Mouse (Mus musculus) embryonic fibroblast, embryonic 13.5 days (primary cell): ENCODE measurements at regions not wholly inside any gene's neighbourhood (a gene's known extent, or its start where the extent isn't known, plus 50 kb on each side); places are given as distances from the start of the nearest gene placed in this dataset.
A peak's percentile ranks its signal among the peaks of the same experiment; 100 is the strongest.

Source experiments
- H3K27ac ChIP-seq: 2 replicates; pipeline ENCODE4 v1.5.1; 2012; ENCODE audit warnings: low read length, control low read depth, inconsistent platforms; ENCODE audit not compliant: insufficient read depth
- H3K4me1 ChIP-seq: 2 replicates; pipeline ENCODE4 v1.6.1; 2011; ENCODE audit warnings: low read length; ENCODE audit not compliant: control insufficient read depth, insufficient read depth
- H3K4me3 ChIP-seq: 2 replicates; pipeline ENCODE4 v1.5.1; 2011; ENCODE audit warnings: mild to moderate bottlenecking, control low read depth, low read length; ENCODE audit not compliant: insufficient read depth
- CTCF ChIP-seq: IDR thresholded peaks from 2 replicates; pipeline ENCODE4 v1.5.1; 2011; ENCODE audit warnings: mild to moderate bottlenecking, control low read depth, low read length, moderate library complexity, borderline replicate concordance; ENCODE audit not compliant: insufficient read depth
- POLR2A ChIP-seq: IDR thresholded peaks from 2 replicates; pipeline ENCODE4 v1.6.1; 2011; ENCODE audit warnings: low read depth, mild to moderate bottlenecking, control low read depth, low read length, moderate library complexity

GRCm38 (mm10) chr4:54282934-54283333 is 457.1 kb downstream of the Tmem38b start:
- Histone ChIP-seq H3K4me3 (no peak overlapping the region), H3K27ac (no peak overlapping the region), H3K4me1 (no peaks in the 10 kb centered on the region)
- no peak for TF ChIP-seq CTCF
- TF ChIP-seq POLR2A, result no peak

- no peak overlapping the region for H3K4me3 ChIP-seq
Observed at GRCm38 (mm10) chr4:54313804-54314203, 488.0 kb downstream of the Tmem38b start.

GRCm38 (mm10) chr4:54324851-54325250 is 499.0 kb downstream of the Tmem38b start:
- Histone ChIP-seq H3K4me1 (0 out of 2 replicates have a peak, but pooled peaks cover 6% of the 10 kb centered on the region), H3K27ac (peak overlapping the region; percentile 86), H3K4me3 (no peak overlapping the region)
- TF ChIP-seq POLR2A (no peak; the same call in 1 of the 2 replicates), CTCF (no peak)

More at GRCm38 (mm10) chr4:54313804-54314203, 488.0 kb downstream of the Tmem38b start:
- H3K27ac ChIP-seq, result no peak overlapping the region
- TF ChIP-seq POLR2A (no peak), CTCF (no peak)
- H3K4me1 ChIP-seq, result no peaks in the 10 kb centered on the region

GRCm38 (mm10) chr4:54328273-54328672 is 502.4 kb downstream of the Tmem38b start:
- TF ChIP-seq POLR2A (no peak), CTCF (no peak)
- H3K4me3 ChIP-seq, result no peak overlapping the region
- peaks cover 6% of the 10 kb centered on the region; the same call in 1 of the 2 replicates for H3K4me1 ChIP-seq

GRCm38 (mm10) chr4:54328711-54329427 is 503.0 kb downstream of the Tmem38b start:
- H3K4me3 ChIP-seq, result no peak overlapping the region
- TF ChIP-seq CTCF, result no peak
- no peak for TF ChIP-seq POLR2A
- no peak overlapping the region for H3K27ac ChIP-seq
- H3K4me1 ChIP-seq, result peaks cover 6% of the 10 kb centered on the region; the same call in 1 of the 2 replicates

More at GRCm38 (mm10) chr4:54328273-54328672, 502.4 kb downstream of the Tmem38b start:
- H3K27ac ChIP-seq, result no peak overlapping the region

GRCm38 (mm10) chr4:54330686-54331085 is 504.8 kb downstream of the Tmem38b start:
- Histone ChIP-seq H3K4me3 (no peak overlapping the region), H3K4me1 (no peaks in the 10 kb centered on the region; the same call in 1 of the 2 replicates), H3K27ac (peak overlapping the region; percentile 61; the same call in 1 of the 2 replicates)
- TF ChIP-seq CTCF, result no peak
- no peak for TF ChIP-seq POLR2A

GRCm38 (mm10) chr4:54331588-54332211 is 505.9 kb downstream of the Tmem38b start:
- Histone ChIP-seq H3K4me3 (no peak overlapping the region), H3K4me1 (no peaks in the 10 kb centered on the region; the same call in 1 of the 2 replicates), H3K27ac (peak overlapping the region; percentile 49; the same call in 1 of the 2 replicates)
- TF ChIP-seq CTCF, result no peak
- no peak for TF ChIP-seq POLR2A

GRCm38 (mm10) chr4:54332261-54332660 is 506.4 kb downstream of the Tmem38b start:
- Histone ChIP-seq H3K27ac (no peak overlapping the region; the same call in 1 of the 2 replicates), H3K4me1 (no peaks in the 10 kb centered on the region; the same call in 1 of the 2 replicates), H3K4me3 (no peak overlapping the region)
- TF ChIP-seq CTCF, result no peak
- TF ChIP-seq POLR2A, result no peak

GRCm38 (mm10) chr4:54338556-54338955 is 512.7 kb downstream of the Tmem38b start:
- no peaks in the 10 kb centered on the region; the same call in 1 of the 2 replicates for H3K4me1 ChIP-seq
- H3K27ac ChIP-seq, result no peak overlapping the region
- TF ChIP-seq CTCF (no peak), POLR2A (no peak)
- H3K4me3 ChIP-seq, result no peak overlapping the region

GRCm38 (mm10) chr4:54340106-54340505 is 514.3 kb downstream of the Tmem38b start:
- Histone ChIP-seq H3K4me1 (no peaks in the 10 kb centered on the region; the same call in 1 of the 2 replicates), H3K27ac (no peak overlapping the region), H3K4me3 (no peak overlapping the region)
- TF ChIP-seq POLR2A (no peak), CTCF (no peak)
